Mouse (Mus musculus) MN1 (cell line): ENCODE measurements around the gene A130010J15Rik.

Experiments
- DNase-seq: peaks from one replicate; pipeline ENCODE4 v3.0.0-alpha.2; 2016; ENCODE audit warnings: low spot score

The A130010J15Rik gene

GRCm38 (mm10) chr1:193167746-193168145, at the start of gene A130010J15Rik:
TSS of gene A130010J15Rik (plus strand) at chr1:193168046.
- no peak for DNase-seq

- DNase-seq: no peak
Measured at GRCm38 (mm10) chr1:193122793-193123192, 45.1 kb upstream of the A130010J15Rik start.

- no peak for DNase-seq
Measured at GRCm38 (mm10) chr1:193123290-193123689, 44.6 kb upstream of the A130010J15Rik start.

GRCm38 (mm10) chr1:193125835-193126234, 42.0 kb upstream of the A130010J15Rik start:
- DNase-seq: peak; percentile 47

GRCm38 (mm10) chr1:193128055-193128454, 39.8 kb upstream of the A130010J15Rik start:
- DNase-seq: no peak

GRCm38 (mm10) chr1:193129321-193129720, 38.5 kb upstream of the A130010J15Rik start:
- no peak for DNase-seq

- peak; percentile 99 for DNase-seq
Measured at GRCm38 (mm10) chr1:193129786-193130455, 37.9 kb upstream of the A130010J15Rik start, which contains the start of gene Diexf. TSS of gene Diexf (minus strand) at chr1:193130272.

- DNase-seq: no peak
Measured at GRCm38 (mm10) chr1:193130456-193130825, 37.4 kb upstream of the A130010J15Rik start.

GRCm38 (mm10) chr1:193130839-193131238, 37.0 kb upstream of the A130010J15Rik start:
- peak; percentile 21 for DNase-seq

- no peak for DNase-seq
Measured at GRCm38 (mm10) chr1:193131311-193131948, 36.4 kb upstream of the A130010J15Rik start.

GRCm38 (mm10) chr1:193132385-193132784, 35.5 kb upstream of the A130010J15Rik start:
- no peak for DNase-seq

- DNase-seq: no peak
Measured at GRCm38 (mm10) chr1:193133726-193134125, 34.1 kb upstream of the A130010J15Rik start.

GRCm38 (mm10) chr1:193138087-193138486, 29.8 kb upstream of the A130010J15Rik start:
- peak; percentile 46 for DNase-seq

- DNase-seq: no peak
Measured at GRCm38 (mm10) chr1:193138669-193139068, 29.2 kb upstream of the A130010J15Rik start.

GRCm38 (mm10) chr1:193141118-193141517, 26.7 kb upstream of the A130010J15Rik start:
- DNase-seq: no peak

GRCm38 (mm10) chr1:193142517-193143062, 25.3 kb upstream of the A130010J15Rik start:
- no peak for DNase-seq

GRCm38 (mm10) chr1:193144516-193144915, 23.3 kb upstream of the A130010J15Rik start:
- DNase-seq: no peak

- no peak for DNase-seq
Measured at GRCm38 (mm10) chr1:193145101-193145500, 22.7 kb upstream of the A130010J15Rik start.

GRCm38 (mm10) chr1:193146416-193146815, 21.4 kb upstream of the A130010J15Rik start:
- DNase-seq: no peak

- DNase-seq: no peak
Measured at GRCm38 (mm10) chr1:193149231-193149630, 18.6 kb upstream of the A130010J15Rik start.

GRCm38 (mm10) chr1:193151134-193151533, 16.7 kb upstream of the A130010J15Rik start:
- DNase-seq: peak; percentile 68

GRCm38 (mm10) chr1:193152872-193153271, 15.0 kb upstream of the A130010J15Rik start, which contains the start of gene Irf6:
TSS of gene Irf6 (plus strand) at chr1:193153111.
- DNase-seq: no peak

- DNase-seq: no peak
Measured at GRCm38 (mm10) chr1:193153561-193153960, 14.3 kb upstream of the A130010J15Rik start.
